Mouse (Mus musculus) colon, adult 2 months (tissue): ENCODE measurements around the gene Ugt1a7c. TPM values are rescaled to one million over a fixed set of nuclear protein-coding genes. Genes with fewer than 3 reads are reported as not detected.

Experiments
- polyA plus RNA-seq: library from polyadenylated mRNA; depleted of rRNA; stranded (reverse); fragments of >200 nt; gene quantifications from 2 replicates; pipeline ENCODE4 v1.2.3, GENCODE M21; 2012; rRNA removed

Gene Ugt1a7c
- polyA plus RNA-seq, result 100.0 and 115 TPM in 2 replicates

GRCm38 (mm10) chr1:88094941-88095492 lies at the start of gene Ugt1a7c:
Gene Ugt1a7c (plus strand): TSS chr1:88095062.

GRCm38 (mm10) chr1:88055088-88055487 lies 39.8 kb upstream of the Ugt1a7c start, which contains the start of gene Ugt1a10:
Gene Ugt1a10 (plus strand): TSS chr1:88055388.

GRCm38 (mm10) chr1:88070495-88070894 lies 24.4 kb upstream of the Ugt1a7c start, which contains the start of gene Ugt1a9:
Gene Ugt1a9 (plus strand): TSS chr1:88070800.

GRCm38 (mm10) chr1:88087513-88087912 lies 7.3 kb upstream of the Ugt1a7c start, which contains the start of gene Ugt1a8:
Gene Ugt1a8 (plus strand): TSS chr1:88087813.

GRCm38 (mm10) chr1:88103019-88103418 lies 8.2 kb downstream of the Ugt1a7c start, which contains the start of gene Ugt1a6b:
Gene Ugt1a6b (plus strand): TSS chr1:88103252.

GRCm38 (mm10) chr1:88134457-88135011 lies 39.7 kb downstream of the Ugt1a7c start, which contains the start of gene Ugt1a6a:
Gene Ugt1a6a (plus strand): TSS chr1:88134809.

GRCm38 (mm10) chr1:88165711-88166110 lies 70.8 kb downstream of the Ugt1a7c start, which contains the start of gene Ugt1a5:
Gene Ugt1a5 (plus strand): TSS chr1:88166012.

GRCm38 (mm10) chr1:88200456-88200855 lies 105.6 kb downstream of the Ugt1a7c start, which contains the start of gene Ugt1a2:
Gene Ugt1a2 (plus strand): TSS chr1:88200601.

GRCm38 (mm10) chr1:88205294-88205922 lies 110.5 kb downstream of the Ugt1a7c start, which contains the start of gene Dnajb3:
Gene Dnajb3 (minus strand): TSS chr1:88205782.

GRCm38 (mm10) chr1:88211812-88212211 lies 117.0 kb downstream of the Ugt1a7c start, which contains the start of gene Ugt1a1:
Gene Ugt1a1 (plus strand): TSS chr1:88211959.

GRCm38 (mm10) chr1:88226670-88227379 lies 132.0 kb downstream of the Ugt1a7c start, which contains the start of gene Mroh2a:
Gene Mroh2a (plus strand): TSS chr1:88226986.

Other genes starting within 250 kb of the Ugt1a7c start
- 33.3 and 36.2 TPM in 2 replicates for gene Dgkd, start 241.8 kb upstream of the Ugt1a7c start, polyA plus RNA-seq
- 3.5 and 4.8 TPM in 2 replicates for gene Usp40, start 86.5 kb upstream of the Ugt1a7c start, polyA plus RNA-seq
- gene Ugt1a10, start 39.7 kb upstream of the Ugt1a7c start, polyA plus RNA-seq, result 0.47 TPM in 1 of 2 replicates, not detected in the other
- gene Ugt1a9, start 24.3 kb upstream of the Ugt1a7c start, polyA plus RNA-seq, result not detected in 2 replicates
- not detected in 2 replicates for gene Ugt1a8, start 7.2 kb upstream of the Ugt1a7c start, polyA plus RNA-seq
- 1.1 and 30.2 TPM in 2 replicates for gene Ugt1a6b, start 8.2 kb downstream of the Ugt1a7c start, polyA plus RNA-seq
- 28.4 and 34.7 TPM in 2 replicates for gene Ugt1a6a, start 39.7 kb downstream of the Ugt1a7c start, polyA plus RNA-seq
- 0.19 and 0.22 TPM in 2 replicates for gene Ugt1a5, start 71.0 kb downstream of the Ugt1a7c start, polyA plus RNA-seq
- gene Ugt1a2, start 105.5 kb downstream of the Ugt1a7c start, polyA plus RNA-seq, result 0.14 and 0.66 TPM in 2 replicates
- gene Dnajb3, start 110.7 kb downstream of the Ugt1a7c start, polyA plus RNA-seq, result 0.61 and 1.2 TPM in 2 replicates
- 12.7 and 44.6 TPM in 2 replicates for gene Ugt1a1, start 116.9 kb downstream of the Ugt1a7c start, polyA plus RNA-seq
- gene Mroh2a, start 131.9 kb downstream of the Ugt1a7c start, polyA plus RNA-seq, result 0.26 and 0.35 TPM in 2 replicates
- 34.2 and 59.4 TPM in 2 replicates for gene Hjurp, start 182.6 kb downstream of the Ugt1a7c start, polyA plus RNA-seq
- not detected in 2 replicates for gene Trpm8, start 182.6 kb downstream of the Ugt1a7c start, polyA plus RNA-seq